Mouse (Mus musculus) adipose tissue, adult 10 weeks (tissue): Measurements from ENCODE around the gene Cd300c2. TPM values are rescaled to one million over a fixed set of nuclear protein-coding genes. Genes with fewer than 3 reads are reported as not detected.

Experiments used
- polyA plus RNA-seq: library from polyadenylated mRNA; stranded (reverse); fragments of 350-450 nt; fragmentation: Illumina TruSeq; extraction: RNeasy Lipid Tissue Mini Kit (QIAGEN cat#74804); gene quantifications from one replicate; pipeline ENCODE4 v1.2.3, GENCODE M21; 2014; ENCODE audit warnings: low read depth, low replicate concordance

Gene Cd300c2
- polyA plus RNA-seq = 6.4 TPM

DNA sequence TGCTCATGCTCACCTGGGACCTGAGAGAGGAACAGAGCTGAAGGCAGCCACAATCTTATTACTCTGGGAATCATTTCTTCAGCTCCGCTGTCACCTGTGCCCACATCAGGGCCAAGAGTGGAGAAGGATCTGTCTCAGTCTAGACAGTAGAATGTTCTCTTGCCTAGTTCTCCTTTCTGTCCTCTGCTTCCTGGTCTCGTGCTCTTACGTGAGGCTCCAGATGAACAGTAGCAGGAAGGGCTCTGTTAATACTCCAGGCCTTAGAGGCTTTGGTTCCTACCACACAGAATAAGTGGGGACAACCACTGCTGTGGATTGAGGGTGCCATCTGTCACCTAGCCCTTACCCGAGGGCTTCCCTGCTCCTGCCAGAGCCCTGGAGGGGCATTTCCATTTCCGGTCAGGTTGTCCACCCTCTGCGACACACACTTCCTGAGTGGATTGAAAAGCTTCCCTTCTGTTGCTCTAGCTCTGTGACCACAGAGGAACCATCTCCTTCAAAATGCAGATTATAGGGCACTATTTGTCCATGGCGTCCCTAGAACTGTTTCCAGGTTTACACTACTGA is at the start of gene Cd300c2:
Gene Cd300c2 (minus strand): TSS at position 407 of the 567 bp plus-strand sequence.

DNA sequence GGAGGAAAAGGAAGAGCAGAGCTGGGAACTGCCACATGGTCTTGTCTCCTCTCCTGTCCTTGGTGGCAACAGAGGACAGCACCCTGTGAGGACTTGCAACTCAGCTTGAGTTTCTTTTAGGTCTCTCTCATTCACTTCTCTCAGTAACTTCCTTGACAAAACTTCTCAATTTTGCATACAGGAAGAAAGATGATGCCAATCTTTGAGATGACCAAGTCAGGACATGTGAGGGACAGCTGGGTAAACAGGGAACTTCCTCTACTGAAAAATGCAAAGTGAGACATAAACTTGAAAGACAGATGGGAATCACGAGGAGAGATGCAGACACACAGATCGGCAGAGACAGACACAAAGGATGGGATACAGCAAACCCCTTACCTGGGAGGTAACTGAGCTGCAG is 46.6 kb upstream of the Cd300c2 start, which contains the start of gene Cd300ld3:
Gene Cd300ld3 (minus strand): TSS at position 151 of the 400 bp plus-strand sequence.

DNA sequence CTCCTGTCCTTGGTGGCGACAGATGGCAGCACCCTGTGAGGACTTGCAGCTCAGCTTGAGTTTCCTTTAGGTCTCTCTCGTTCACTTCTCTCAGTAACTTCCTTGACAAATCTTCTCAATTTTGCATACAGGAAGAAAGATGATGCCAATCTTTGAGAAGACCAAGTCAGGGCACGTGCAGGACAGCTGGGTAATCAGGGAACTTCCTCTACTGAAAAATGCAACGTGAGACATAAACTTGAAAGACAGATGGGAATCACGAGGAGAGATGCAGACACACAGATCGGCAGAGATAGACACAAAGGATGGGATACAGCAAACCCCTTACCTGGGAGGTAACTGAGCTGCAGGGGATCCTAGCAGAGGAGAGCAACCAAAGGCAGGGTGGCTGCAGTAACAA is 36.0 kb upstream of the Cd300c2 start, which contains the start of gene Cd300ld5:
Gene Cd300ld5 (minus strand): TSS at position 101 of the 400 bp plus-strand sequence.

DNA sequence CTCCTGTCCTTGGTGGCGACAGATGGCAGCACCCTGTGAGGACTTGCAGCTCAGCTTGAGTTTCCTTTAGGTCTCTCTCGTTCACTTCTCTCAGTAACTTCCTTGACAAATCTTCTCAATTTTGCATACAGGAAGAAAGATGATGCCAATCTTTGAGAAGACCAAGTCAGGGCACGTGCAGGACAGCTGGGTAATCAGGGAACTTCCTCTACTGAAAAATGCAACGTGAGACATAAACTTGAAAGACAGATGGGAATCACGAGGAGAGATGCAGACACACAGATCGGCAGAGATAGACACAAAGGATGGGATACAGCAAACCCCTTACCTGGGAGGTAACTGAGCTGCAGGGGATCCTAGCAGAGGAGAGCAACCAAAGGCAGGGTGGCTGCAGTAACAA is 25.2 kb upstream of the Cd300c2 start, which contains the start of gene Cd300ld4:
Gene Cd300ld4 (minus strand): TSS at position 101 of the 400 bp plus-strand sequence.

DNA sequence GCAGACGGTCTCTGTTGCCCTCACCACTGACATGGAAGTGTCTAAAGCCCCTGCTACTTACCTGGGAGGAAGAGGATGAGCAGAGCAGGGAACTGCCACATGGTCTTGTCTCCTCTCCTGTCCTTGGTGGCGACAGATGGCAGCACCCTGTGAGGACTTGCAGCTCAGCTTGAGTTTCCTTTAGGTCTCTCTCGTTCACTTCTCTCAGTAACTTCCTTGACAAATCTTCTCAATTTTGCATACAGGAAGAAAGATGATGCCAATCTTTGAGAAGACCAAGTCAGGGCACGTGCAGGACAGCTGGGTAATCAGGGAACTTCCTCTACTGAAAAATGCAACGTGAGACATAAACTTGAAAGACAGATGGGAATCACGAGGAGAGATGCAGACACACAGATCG is 14.4 kb upstream of the Cd300c2 start, which contains the start of gene Cd300ld2:
Gene Cd300ld2 (minus strand): TSS at position 101 of the 400 bp plus-strand sequence.

DNA sequence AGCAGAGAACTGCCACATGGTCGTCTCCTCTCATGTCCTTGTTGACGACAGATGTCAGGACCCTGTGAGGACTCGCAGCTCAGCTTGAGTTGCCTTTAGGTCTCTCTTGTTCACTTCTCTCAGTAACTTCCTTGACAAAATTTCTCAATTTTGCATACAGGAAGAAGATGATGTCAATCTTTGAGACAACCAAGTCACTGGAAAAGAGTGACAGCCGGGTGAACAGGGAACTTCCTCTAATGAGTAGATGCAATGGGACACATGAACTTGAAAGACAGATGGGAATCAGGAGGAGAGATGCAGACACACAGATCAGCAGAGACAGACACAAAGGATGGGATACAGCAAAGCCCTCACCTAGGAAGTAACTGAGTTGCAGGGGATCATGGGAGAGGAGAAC is 11.9 kb downstream of the Cd300c2 start, which contains the start of gene Cd300ld:
Gene Cd300ld (minus strand): TSS at position 130 of the 400 bp plus-strand sequence.

DNA sequence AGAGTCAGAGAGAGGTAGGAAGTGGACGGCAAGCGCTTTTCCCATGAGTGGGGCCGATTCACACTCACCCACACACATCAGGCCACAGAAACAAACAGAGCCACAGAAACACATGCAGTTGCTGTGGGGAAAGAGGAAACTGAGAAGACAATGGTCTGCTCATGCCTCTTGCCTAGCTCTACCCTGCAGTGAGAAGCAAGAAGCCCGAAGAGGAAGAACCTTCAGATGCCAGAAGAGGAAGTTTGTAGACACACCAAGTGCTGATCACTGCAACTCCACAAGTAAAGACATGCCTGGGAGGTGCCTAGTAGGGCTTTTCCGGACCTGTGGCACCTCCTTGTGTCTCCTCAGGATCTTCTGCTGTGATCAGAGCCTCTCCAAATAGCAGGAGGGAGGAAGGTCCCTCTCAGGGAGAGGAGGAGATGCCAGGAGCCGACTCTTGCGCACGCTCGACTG is 32.9 kb downstream of the Cd300c2 start, which contains the start of gene Cd300c:
Gene Cd300c (minus strand): TSS at position 406 of the 456 bp plus-strand sequence.

Other genes with a start within 250 kb of the Cd300c2 start
- 2.4 TPM for gene Kif19a, start 236.5 kb downstream of the Cd300c2 start, polyA plus RNA-seq
- gene Btbd17, start 205.9 kb downstream of the Cd300c2 start, polyA plus RNA-seq = 2.4 TPM
- gene Gpr142, start 203.0 kb downstream of the Cd300c2 start, polyA plus RNA-seq = 0.29 TPM
- gene Gprc5c, start 150.7 kb downstream of the Cd300c2 start, polyA plus RNA-seq = 71.0 TPM
- 8.6 TPM for gene Cd300a, start 111.8 kb downstream of the Cd300c2 start, polyA plus RNA-seq
- gene Cd300lb, start 67.5 kb downstream of the Cd300c2 start, polyA plus RNA-seq = 5.1 TPM
- gene Cd300c, start 32.7 kb downstream of the Cd300c2 start, polyA plus RNA-seq = not detected
- 5.6 TPM for gene Cd300ld, start 12.0 kb downstream of the Cd300c2 start, polyA plus RNA-seq
- not detected for gene Cd300ld2, start 14.3 kb upstream of the Cd300c2 start, polyA plus RNA-seq
- 5.1 TPM for gene Cd300ld4, start 25.1 kb upstream of the Cd300c2 start, polyA plus RNA-seq
- 7.2 TPM for gene Cd300ld5, start 35.9 kb upstream of the Cd300c2 start, polyA plus RNA-seq
- 17.1 TPM for gene Cd300ld3, start 46.5 kb upstream of the Cd300c2 start, polyA plus RNA-seq
- not detected for gene Cd300e, start 60.3 kb upstream of the Cd300c2 start, polyA plus RNA-seq
- 0.61 TPM for gene Rab37, start 89.6 kb upstream of the Cd300c2 start, polyA plus RNA-seq
- gene Cd300lf, start 132.1 kb upstream of the Cd300c2 start, polyA plus RNA-seq = 0.52 TPM
- gene Slc9a3r1, start 161.5 kb upstream of the Cd300c2 start, polyA plus RNA-seq = 73.1 TPM
- 8.6 TPM for gene Tmem104, start 185.6 kb upstream of the Cd300c2 start, polyA plus RNA-seq
- 37.4 TPM for gene Nat9, start 186.0 kb upstream of the Cd300c2 start, polyA plus RNA-seq